Mouse (Mus musculus) limb, embryonic 15.5 days (tissue): ENCODE measurements around the gene Homez. TPM values are rescaled to one million over a fixed set of nuclear protein-coding genes. Genes with fewer than 3 reads are reported as not detected.

ENCODE experiments used
- ATAC-seq: fragments of 200-750 bp; cut with Nextera tagmentation; 2 replicates; pipeline ENCODE4 v1.8.0; 2017; ENCODE audit warnings: low read depth, moderate TSS enrichment; ENCODE audit not compliant: insufficient number of reproducible peaks, low FRiP score, low TSS enrichment
- H3K27ac ChIP-seq: fragments of 300-500 bp; sonication (generic); 2 replicates; pipeline ENCODE4 v1.5.1; 2015; ENCODE audit warnings: moderate library complexity, mild to moderate bottlenecking, inconsistent platforms
- H3K27me3 ChIP-seq: fragments of 300-500 bp; sonication (generic); 2 replicates; pipeline ENCODE4 v1.6.1; 2015; ENCODE audit warnings: inconsistent platforms
- H3K36me3 ChIP-seq: fragments of 300-500 bp; sonication (generic); 2 replicates; pipeline ENCODE4 v1.6.1; 2015; ENCODE audit warnings: inconsistent platforms
- H3K4me1 ChIP-seq: fragments of 300-500 bp; sonication (generic); 2 replicates; pipeline ENCODE4 v1.6.1; 2015; ENCODE audit warnings: inconsistent platforms
- H3K4me2 ChIP-seq: fragments of 300-500 bp; sonication (generic); 2 replicates; pipeline ENCODE4 v1.6.1; 2015; ENCODE audit warnings: mild to moderate bottlenecking, inconsistent platforms
- H3K4me3 ChIP-seq: fragments of 300-500 bp; sonication (generic); 2 replicates; pipeline ENCODE4 v1.5.1; 2015; ENCODE audit warnings: mild to moderate bottlenecking, inconsistent platforms
- H3K9ac ChIP-seq: fragments of 300-500 bp; sonication (generic); 2 replicates; pipeline ENCODE4 v1.6.1; 2015; ENCODE audit warnings: inconsistent platforms
- H3K9me3 ChIP-seq: fragments of 300-500 bp; sonication (generic); 2 replicates; pipeline ENCODE4 v1.6.1; 2016; ENCODE audit warnings: inconsistent platforms
- WGBS: fragments of 180-500 bp; shearing (Covaris S2); methylation state at CpG from one replicate; pipeline ENCODE4 v1.1.7; 2015; 5-methylcytosine and 5-hydroxymethylcytosine counted together
- polyA plus RNA-seq: library from polyadenylated mRNA; unstranded; fragments of >200 nt; fragmentation: Nextera tagmentation; extraction: Ambion mirVana; gene quantifications from 2 replicates; pipeline ENCODE4 v1.2.1, GENCODE M21; 2015

The Homez gene
- polyA plus RNA-seq, 1 experiment from 2014 or later: 8.3 TPM

GRCm38 (mm10) chr14:54813991-54814390 lies 56.8 kb downstream of the Homez start, which contains the start of gene Rnf212b:
Gene Rnf212b, plus strand, starts transcription at chr14:54814141.
- Histone ChIP-seq H3K4me1 (no peaks in the 10 kb centered on the region), H3K4me3 (no peak within 1 kb of the TSS), H3K9ac (no peak within 1 kb of the TSS), H3K27ac (no peak within 1 kb of the TSS), H3K9me3 (no peaks in the 10 kb centered on the region), H3K36me3 (no peaks in the 10 kb centered on the region), H3K4me2 (no peak within 1 kb of the TSS), H3K27me3 (no peaks in the 10 kb centered on the region)
- WGBS: 84% methylated on average over 29 of the region's 29 CpGs
- no peak for ATAC-seq

GRCm38 (mm10) chr14:54809668-54810033 lies 61.1 kb downstream of the Homez start:
- 78% methylated on average over 3 of the region's 3 CpGs for WGBS

GRCm38 (mm10) chr14:54808718-54809667 lies 61.8 kb downstream of the Homez start:
- no peaks in the 10 kb centered on the region for H3K36me3 ChIP-seq
- H3K4me2 ChIP-seq: no peak overlapping the region
- no peak for ATAC-seq
- no peaks in the 10 kb centered on the region for H3K27me3 ChIP-seq
- no peaks in the 10 kb centered on the region for H3K9me3 ChIP-seq
- H3K4me1 ChIP-seq: no peaks in the 10 kb centered on the region
- H3K9ac ChIP-seq: no peak overlapping the region
- 64% methylated on average over 4 of the region's 4 CpGs for WGBS
- H3K27ac ChIP-seq: no peak overlapping the region
- no peak overlapping the region for H3K4me3 ChIP-seq

More at GRCm38 (mm10) chr14:54809668-54810033, 61.1 kb downstream of the Homez start:
- H3K4me2 ChIP-seq: no peak overlapping the region
- H3K9ac ChIP-seq: no peak overlapping the region
- no peaks in the 10 kb centered on the region for H3K4me1 ChIP-seq
- no peak overlapping the region for H3K4me3 ChIP-seq
- no peaks in the 10 kb centered on the region for H3K36me3 ChIP-seq
- no peak overlapping the region for H3K27ac ChIP-seq
- H3K9me3 ChIP-seq: no peaks in the 10 kb centered on the region
- no peak for ATAC-seq
- no peaks in the 10 kb centered on the region for H3K27me3 ChIP-seq

- Histone ChIP-seq H3K9me3 (no peaks in the 10 kb centered on the region), H3K27me3 (no peaks in the 10 kb centered on the region), H3K4me1 (no peaks in the 10 kb centered on the region), H3K9ac (no peak overlapping the region), H3K4me2 (no peak overlapping the region), H3K4me3 (no peak overlapping the region), H3K27ac (no peak overlapping the region), H3K36me3 (no peaks in the 10 kb centered on the region)
- no peak for ATAC-seq
- WGBS: 72% methylated on average over 4 of the region's 4 CpGs
Observed at GRCm38 (mm10) chr14:54806124-54806523, 64.6 kb downstream of the Homez start.

Other genes starting within 250 kb of the Homez start
- not detected in 2 replicates for gene Psmb11, start 249.5 kb downstream of the Homez start, polyA plus RNA-seq
- 0.99 TPM in 1 of 2 replicates, not detected in the other for gene Gm17606, start 230.0 kb downstream of the Homez start, polyA plus RNA-seq
- gene Cdh24, start 229.6 kb downstream of the Homez start, polyA plus RNA-seq: 3.7 and 4.2 TPM in 2 replicates
- 79.6 and 81.2 TPM in 2 replicates for gene 1700123O20Rik, start 184.7 kb downstream of the Homez start, polyA plus RNA-seq
- 109 TPM in 2 replicates for gene Acin1, start 184.0 kb downstream of the Homez start, polyA plus RNA-seq
- gene Gm29776, start 172.1 kb downstream of the Homez start, polyA plus RNA-seq: 0.21 and 0.24 TPM in 2 replicates
- 0.12 TPM in 1 of 2 replicates, not detected in the other for gene Cebpe, start 158.8 kb downstream of the Homez start, polyA plus RNA-seq
- gene Slc7a8, start 89.0 kb downstream of the Homez start, polyA plus RNA-seq: 5.0 and 5.4 TPM in 2 replicates
- gene Rnf212b, start 56.8 kb downstream of the Homez start, polyA plus RNA-seq: not detected in 2 replicates
- 0.94 and 1.0 TPM in 2 replicates for gene Ppp1r3e, start 6.6 kb upstream of the Homez start, polyA plus RNA-seq
- gene Bcl2l2, start 12.4 kb upstream of the Homez start, polyA plus RNA-seq: 3.8 and 4.6 TPM in 2 replicates
- gene Gm20521, start 12.5 kb upstream of the Homez start, polyA plus RNA-seq: 0.33 TPM in 1 of 2 replicates, not detected in the other
- 83.4 and 94.3 TPM in 2 replicates for gene Pabpn1, start 21.5 kb upstream of the Homez start, polyA plus RNA-seq
- gene Slc22a17, start 42.2 kb upstream of the Homez start, polyA plus RNA-seq: 56.3 and 70.6 TPM in 2 replicates
- gene Efs, start 55.2 kb upstream of the Homez start, polyA plus RNA-seq: 57.2 and 58.0 TPM in 2 replicates
- gene Il25, start 61.7 kb upstream of the Homez start, polyA plus RNA-seq: not detected in 2 replicates
- 12.7 and 12.9 TPM in 2 replicates for gene Cmtm5, start 65.3 kb upstream of the Homez start, polyA plus RNA-seq
- 2.6 and 7.7 TPM in 2 replicates for gene Myh6, start 96.0 kb upstream of the Homez start, polyA plus RNA-seq
- not detected in 2 replicates for gene Gm17428, start 106.0 kb upstream of the Homez start, polyA plus RNA-seq
- 33.5 and 95.2 TPM in 2 replicates for gene Myh7, start 123.7 kb upstream of the Homez start, polyA plus RNA-seq
- 70.7 and 79.7 TPM in 2 replicates for gene Ngdn, start 144.5 kb upstream of the Homez start, polyA plus RNA-seq
- 4.0 and 4.8 TPM in 2 replicates for gene Zfhx2, start 221.4 kb upstream of the Homez start, polyA plus RNA-seq
- 20.2 and 21.3 TPM in 2 replicates for gene Thtpa, start 223.8 kb upstream of the Homez start, polyA plus RNA-seq
- 24.9 and 25.2 TPM in 2 replicates for gene Ap1g2, start 235.6 kb upstream of the Homez start, polyA plus RNA-seq
- 1.5 and 2.1 TPM in 2 replicates for gene Jph4, start 246.0 kb upstream of the Homez start, polyA plus RNA-seq